Mouse (Mus musculus) adrenal gland, postnatal 25 days (tissue): Measurements from ENCODE around the gene Scarb2. TPM values are rescaled to one million over a fixed set of nuclear protein-coding genes. Genes with fewer than 3 reads are reported as not detected.

Experiments
- microRNA-seq, 2 experiments: library from miRNA; unstranded; fragments of <30 nt; microRNA quantifications; one replicate each; pipeline ENCODE4 v1.2.0; 2021
- total RNA-seq: library from RNA; stranded (reverse); gene quantifications from 2 replicates; pipeline ENCODE4 v1.2.3, GENCODE M21; 2021

Gene Scarb2
- total RNA-seq, 1 experiment from 2014 or later = 65.1 TPM

Small RNA genes lying within 50 kb of the gene (microRNA-seq; reads per million reads assigned to microRNA genes)
- 0 reads per million in 2 experiments for gene Mir6415

Other genes with a start within 250 kb of the Scarb2 start
- gene Naaa, start 228.7 kb downstream of the Scarb2 start, total RNA-seq = 13.8 and 15.8 TPM in 2 replicates
- gene Sdad1, start 196.4 kb downstream of the Scarb2 start, total RNA-seq = 30.5 and 36.1 TPM in 2 replicates
- gene Cxcl9, start 178.8 kb downstream of the Scarb2 start, total RNA-seq = 0.88 and 0.90 TPM in 2 replicates
- 50.0 and 51.8 TPM in 2 replicates for gene Art3, start 175.0 kb downstream of the Scarb2 start, total RNA-seq
- gene Cxcl10, start 157.9 kb downstream of the Scarb2 start, total RNA-seq = 1.1 and 1.2 TPM in 2 replicates
- 30.1 and 33.5 TPM in 2 replicates for gene Nup54, start 71.6 kb downstream of the Scarb2 start, total RNA-seq
- not detected in 2 replicates for gene Fam47e, start 48.2 kb upstream of the Scarb2 start, total RNA-seq
- gene Stbd1, start 96.2 kb upstream of the Scarb2 start, total RNA-seq = 4.9 and 5.4 TPM in 2 replicates
- gene Ccdc158, start 168.4 kb upstream of the Scarb2 start, total RNA-seq = 0.49 and 1.00 TPM in 2 replicates
- gene Shroom3, start 176.6 kb upstream of the Scarb2 start, total RNA-seq = 10.5 and 12.8 TPM in 2 replicates